Mouse (Mus musculus): ENCODE measurements around the gene Frmd5. TPM values are rescaled to one million over a fixed set of nuclear protein-coding genes. Genes with fewer than 3 reads are reported as not detected.

Frmd5 gene
- polyA plus RNA-seq, 1 experiment: 1.5 TPM

GRCm38 (mm10) chr2:121707461-121707860, 99.4 kb downstream of the Frmd5 start:
- TF ChIP-seq CTCF (IDR thresholded peaks at IDR 0.05; ENCODE audit: extremely low read depth, insufficient read depth, insufficient read length, insufficient replicate concordance): no peak
- TF ChIP-seq POLR2A (IDR thresholded peaks at IDR 0.05; ENCODE audit: low read depth, low read length): no peak
- H3K4me3 ChIP-seq (ENCODE audit: extremely low read depth, insufficient read depth, insufficient read length): no peak overlapping the region
- no peaks in the 10 kb centered on the region for H3K27me3 ChIP-seq (ENCODE audit: control insufficient read depth, insufficient read depth, low read length)
- 81% methylated on average over 5 of the region's 5 CpGs for WGBS
- no peak for DNase-seq (ENCODE audit: low read depth in 1 of 2, low spot score in 2 of 2)
- H3K36me3 ChIP-seq (ENCODE audit: control insufficient read depth, insufficient read depth, low read length): no peaks in the 10 kb centered on the region
- H3K27ac ChIP-seq (ENCODE audit: insufficient read depth, low read length): no peak overlapping the region
- H3K4me1 ChIP-seq (ENCODE audit: control insufficient read depth, insufficient read depth, insufficient read length): no peaks in the 10 kb centered on the region

GRCm38 (mm10) chr2:121705756-121706155, 101.1 kb downstream of the Frmd5 start:
- Histone ChIP-seq H3K4me1 (ENCODE audit: control insufficient read depth, insufficient read depth, insufficient read length) (no peaks in the 10 kb centered on the region), H3K27me3 (ENCODE audit: control insufficient read depth, insufficient read depth, low read length) (no peaks in the 10 kb centered on the region), H3K27ac (ENCODE audit: insufficient read depth, low read length) (no peak overlapping the region), H3K4me3 (ENCODE audit: extremely low read depth, insufficient read depth, insufficient read length) (no peak overlapping the region), H3K36me3 (ENCODE audit: control insufficient read depth, insufficient read depth, low read length) (no peaks in the 10 kb centered on the region)
- TF ChIP-seq CTCF (IDR thresholded peaks at IDR 0.05; ENCODE audit: extremely low read depth, insufficient read depth, insufficient read length, insufficient replicate concordance) (no peak), POLR2A (IDR thresholded peaks at IDR 0.05; ENCODE audit: low read depth, low read length) (no peak)
- DNase-seq (ENCODE audit: low read depth in 1 of 2, low spot score in 2 of 2): no peak
- 84% methylated on average over 2 of the region's 2 CpGs for WGBS

- no peaks in the 10 kb centered on the region for H3K36me3 ChIP-seq (ENCODE audit: control insufficient read depth, insufficient read depth, low read length)
- no peak for DNase-seq (ENCODE audit: low read depth in 1 of 2, low spot score in 2 of 2)
- WGBS: 76% methylated on average over 6 of the region's 6 CpGs
- TF ChIP-seq POLR2A (IDR thresholded peaks at IDR 0.05; ENCODE audit: low read depth, low read length) (no peak), CTCF (IDR thresholded peaks at IDR 0.05; ENCODE audit: extremely low read depth, insufficient read depth, insufficient read length, insufficient replicate concordance) (no peak)
- H3K27ac ChIP-seq (ENCODE audit: insufficient read depth, low read length): no peak overlapping the region
- H3K4me3 ChIP-seq (ENCODE audit: extremely low read depth, insufficient read depth, insufficient read length): no peak overlapping the region
- no peaks in the 10 kb centered on the region for H3K27me3 ChIP-seq (ENCODE audit: control insufficient read depth, insufficient read depth, low read length)
- no peaks in the 10 kb centered on the region for H3K4me1 ChIP-seq (ENCODE audit: control insufficient read depth, insufficient read depth, insufficient read length)
Measured at GRCm38 (mm10) chr2:121699331-121699730, 107.6 kb downstream of the Frmd5 start.

- Histone ChIP-seq H3K4me1 (ENCODE audit: control insufficient read depth, insufficient read depth, insufficient read length) (no peaks in the 10 kb centered on the region), H3K4me3 (ENCODE audit: extremely low read depth, insufficient read depth, insufficient read length) (no peak overlapping the region), H3K27ac (ENCODE audit: insufficient read depth, low read length) (no peak overlapping the region), H3K27me3 (ENCODE audit: control insufficient read depth, insufficient read depth, low read length) (no peaks in the 10 kb centered on the region), H3K36me3 (ENCODE audit: control insufficient read depth, insufficient read depth, low read length) (no peaks in the 10 kb centered on the region)
- TF ChIP-seq POLR2A (IDR thresholded peaks at IDR 0.05; ENCODE audit: low read depth, low read length): no peak
- TF ChIP-seq CTCF (IDR thresholded peaks at IDR 0.05; ENCODE audit: extremely low read depth, insufficient read depth, insufficient read length, insufficient replicate concordance): peak; percentile 7; the same call in 1 of the 2 replicates
- DNase-seq (ENCODE audit: low read depth in 1 of 2, low spot score in 2 of 2): no peak
- WGBS: 63% methylated on average over 10 of the region's 10 CpGs
Measured at GRCm38 (mm10) chr2:121695436-121695835, 111.5 kb downstream of the Frmd5 start.

GRCm38 (mm10) chr2:121688107-121688506, 118.8 kb downstream of the Frmd5 start:
- WGBS: 75% methylated on average over 2 of the region's 2 CpGs
- no peak overlapping the region for H3K4me3 ChIP-seq (ENCODE audit: extremely low read depth, insufficient read depth, insufficient read length)
- H3K27ac ChIP-seq (ENCODE audit: insufficient read depth, low read length): no peak overlapping the region
- no peak for DNase-seq (ENCODE audit: low read depth in 1 of 2, low spot score in 2 of 2)
- no peaks in the 10 kb centered on the region for H3K27me3 ChIP-seq (ENCODE audit: control insufficient read depth, insufficient read depth, low read length)
- no peak for TF ChIP-seq POLR2A (IDR thresholded peaks at IDR 0.05; ENCODE audit: low read depth, low read length)
- TF ChIP-seq CTCF (IDR thresholded peaks at IDR 0.05; ENCODE audit: extremely low read depth, insufficient read depth, insufficient read length, insufficient replicate concordance): no peak
- H3K4me1 ChIP-seq (ENCODE audit: control insufficient read depth, insufficient read depth, insufficient read length): no peaks in the 10 kb centered on the region
- no peaks in the 10 kb centered on the region for H3K36me3 ChIP-seq (ENCODE audit: control insufficient read depth, insufficient read depth, low read length)

- Histone ChIP-seq H3K4me1 (ENCODE audit: control insufficient read depth, insufficient read depth, insufficient read length) (no peaks in the 10 kb centered on the region), H3K36me3 (ENCODE audit: control insufficient read depth, insufficient read depth, low read length) (no peaks in the 10 kb centered on the region), H3K4me3 (ENCODE audit: extremely low read depth, insufficient read depth, insufficient read length) (no peak overlapping the region), H3K27ac (ENCODE audit: insufficient read depth, low read length) (no peak overlapping the region), H3K27me3 (ENCODE audit: control insufficient read depth, insufficient read depth, low read length) (no peaks in the 10 kb centered on the region)
- WGBS: 88% methylated on average over 8 of the region's 8 CpGs
- DNase-seq (ENCODE audit: low read depth in 1 of 2, low spot score in 2 of 2): no peak
- TF ChIP-seq POLR2A (IDR thresholded peaks at IDR 0.05; ENCODE audit: low read depth, low read length): no peak
- TF ChIP-seq CTCF (IDR thresholded peaks at IDR 0.05; ENCODE audit: extremely low read depth, insufficient read depth, insufficient read length, insufficient replicate concordance): no peak
Measured at GRCm38 (mm10) chr2:121683606-121684005, 123.3 kb downstream of the Frmd5 start.

- TF ChIP-seq CTCF (IDR thresholded peaks at IDR 0.05; ENCODE audit: extremely low read depth, insufficient read depth, insufficient read length, insufficient replicate concordance) (no peak), POLR2A (IDR thresholded peaks at IDR 0.05; ENCODE audit: low read depth, low read length) (no peak)
- no peaks in the 10 kb centered on the region for H3K27me3 ChIP-seq (ENCODE audit: control insufficient read depth, insufficient read depth, low read length)
- H3K4me1 ChIP-seq (ENCODE audit: control insufficient read depth, insufficient read depth, insufficient read length): no peaks in the 10 kb centered on the region
- DNase-seq (ENCODE audit: low read depth in 1 of 2, low spot score in 2 of 2): no peak
- H3K36me3 ChIP-seq (ENCODE audit: control insufficient read depth, insufficient read depth, low read length): no peaks in the 10 kb centered on the region
- no peak overlapping the region for H3K27ac ChIP-seq (ENCODE audit: insufficient read depth, low read length)
- H3K4me3 ChIP-seq (ENCODE audit: extremely low read depth, insufficient read depth, insufficient read length): no peak overlapping the region
- 93% methylated on average over 3 of the region's 3 CpGs for WGBS
Measured at GRCm38 (mm10) chr2:121682361-121682760, 124.5 kb downstream of the Frmd5 start.

Data from spleen, adult 2 months (tissue).